Mouse (Mus musculus) midbrain, embryonic 16.5 days (tissue): ENCODE data around the gene Gnaz. TPM values are rescaled to one million over a fixed set of nuclear protein-coding genes. Genes with fewer than 3 reads are reported as not detected.
"Not testable (repeated sequence)": the region's sequence is repeated elsewhere in the genome, so short reads cannot be mapped to it uniquely, and the experiment has no call there.

Experiments
- ATAC-seq: fragments of 200-750 bp; cut with Nextera tagmentation; 2 replicates; pipeline ENCODE4 v1.8.0; 2017; ENCODE audit warnings: moderate TSS enrichment
- H3K27ac ChIP-seq: fragments of 300-500 bp; sonication (generic); 2 replicates; pipeline ENCODE4 v1.5.1; 2014; ENCODE audit warnings: mild to moderate bottlenecking, low read length, mixed read lengths
- H3K27me3 ChIP-seq: fragments of 300-500 bp; sonication (generic); 2 replicates; pipeline ENCODE4 v1.6.1; 2014; ENCODE audit warnings: low read depth, low read length, mixed read lengths; ENCODE audit not compliant: control insufficient read depth, insufficient read depth
- H3K36me3 ChIP-seq: fragments of 300-500 bp; sonication (generic); 2 replicates; pipeline ENCODE4 v1.6.1; 2014; ENCODE audit warnings: mild to moderate bottlenecking, low read length, moderate library complexity, mixed read lengths; ENCODE audit not compliant: control insufficient read depth, insufficient read depth
- H3K4me1 ChIP-seq: fragments of 300-500 bp; sonication (generic); 2 replicates; pipeline ENCODE4 v1.6.1; 2014; ENCODE audit warnings: mild to moderate bottlenecking, low read length, mixed read lengths; ENCODE audit not compliant: control insufficient read depth, insufficient read depth
- H3K4me2 ChIP-seq: fragments of 300-500 bp; sonication (generic); 2 replicates; pipeline ENCODE4 v1.6.1; 2014; ENCODE audit warnings: mild to moderate bottlenecking, low read length, mixed read lengths
- H3K4me3 ChIP-seq: fragments of 300-500 bp; sonication (generic); 2 replicates; pipeline ENCODE4 v1.5.1; 2014; ENCODE audit warnings: low read depth, mild to moderate bottlenecking, low read length, moderate library complexity, mixed read lengths
- H3K9ac ChIP-seq: fragments of 300-500 bp; sonication (generic); 2 replicates; pipeline ENCODE4 v1.6.1; 2014; ENCODE audit warnings: low read depth, low read length, mixed read lengths
- H3K9me3 ChIP-seq: fragments of 300-500 bp; sonication (generic); replicated peaks from 2 replicates; pipeline ENCODE4 v1.6.1; 2014; ENCODE audit warnings: mild to moderate bottlenecking, low read length, mixed read lengths; ENCODE audit not compliant: control insufficient read depth, poor library complexity, severe bottlenecking
- WGBS: fragments of 180-500 bp; shearing (Covaris S2); extraction: QIAGEN DNeasy Blood & Tissue Kit; methylation state at CpG from one replicate; pipeline ENCODE4 v1.1.7; 2014; 5-methylcytosine and 5-hydroxymethylcytosine counted together
- polyA plus RNA-seq: library from polyadenylated mRNA; unstranded; fragments of >200 nt; fragmentation: Nextera tagmentation; extraction: Ambion mirVana; gene quantifications from 2 replicates; pipeline ENCODE4 v1.2.1, GENCODE M21; 2015

Gene Gnaz
- polyA plus RNA-seq, 1 experiment from 2014 or later = 103 TPM

DNA sequence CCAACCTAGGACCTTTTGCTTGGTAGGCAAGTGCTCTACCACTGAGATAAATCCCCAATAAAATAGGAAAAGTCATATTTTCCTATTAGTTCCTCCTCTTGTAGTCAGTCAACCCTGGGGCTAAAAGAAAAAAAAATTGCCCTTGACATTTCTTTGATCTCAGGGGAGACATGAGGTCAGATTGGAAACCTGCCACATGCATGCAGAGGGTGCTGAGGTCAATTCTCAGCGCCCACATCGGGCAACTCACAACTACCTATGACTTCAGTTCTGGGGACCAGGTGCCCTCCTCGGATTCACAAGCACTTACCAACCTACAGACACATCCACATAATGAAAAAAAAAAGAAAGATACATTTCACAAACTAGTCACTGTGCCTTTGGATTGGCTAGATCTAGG, 63.3 kb downstream of the Gnaz start:
- no peak for ATAC-seq
- H3K4me2 ChIP-seq = no peak overlapping the region
- 84% methylated on average over 3 of the region's 3 CpGs for WGBS

DNA sequence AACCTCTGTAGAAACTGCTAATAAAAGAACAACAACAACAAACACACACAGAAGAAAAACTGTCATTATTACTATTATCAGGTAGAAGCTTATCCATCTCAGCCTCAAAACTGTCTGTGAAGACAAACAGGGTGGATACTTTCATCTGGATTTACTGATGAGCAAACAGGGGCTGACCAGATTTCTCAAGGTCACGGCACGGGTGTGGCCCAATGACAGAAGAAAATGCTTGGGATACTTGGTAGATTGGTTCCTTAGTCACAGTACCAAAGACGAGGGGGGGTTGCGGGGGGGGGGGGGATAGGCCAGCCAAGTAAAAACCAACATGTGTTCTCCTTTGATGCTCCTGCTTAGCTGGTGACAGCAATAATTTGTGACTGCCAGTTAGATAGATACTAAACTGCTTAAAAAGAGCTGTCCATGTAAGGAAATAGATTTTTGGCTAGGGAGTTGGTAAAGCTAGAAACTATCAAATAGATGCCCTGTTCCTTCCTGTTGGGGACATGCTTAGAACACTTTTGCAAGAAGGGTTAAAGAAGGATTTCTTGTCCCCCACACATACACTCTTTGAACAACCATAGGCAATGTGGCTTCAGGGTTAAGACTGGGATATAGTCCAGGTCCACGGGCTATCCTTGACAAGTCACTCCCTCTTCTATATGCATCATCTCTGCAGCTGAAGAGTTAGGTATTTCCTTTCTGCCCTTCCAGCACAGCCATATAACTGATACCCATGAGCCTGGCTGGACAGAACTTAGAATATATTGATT, 64.6 kb downstream of the Gnaz start:
- Histone ChIP-seq H3K9ac (no peak overlapping the region), H3K4me1 (peaks cover 23% of the 10 kb centered on the region), H3K27ac (peak overlapping the region; percentile 57; the same call in 1 of the 2 replicates), H3K36me3 (no peaks in the 10 kb centered on the region), H3K4me2 (no peak overlapping the region), H3K27me3 (no peaks in the 10 kb centered on the region), H3K9me3 (no peaks in the 10 kb centered on the region), H3K4me3 (no peak overlapping the region)
- no peak for ATAC-seq
- 75% methylated on average over 5 of the region's 5 CpGs for WGBS

More for the DNA sequence above, 63.3 kb downstream of the Gnaz start:
- no peak overlapping the region for H3K27ac ChIP-seq
- H3K9ac ChIP-seq = no peak overlapping the region
- no peaks in the 10 kb centered on the region for H3K36me3 ChIP-seq
- peaks cover 17% of the 10 kb centered on the region for H3K4me1 ChIP-seq
- H3K4me3 ChIP-seq = no peak overlapping the region
- H3K9me3 ChIP-seq = no peaks in the 10 kb centered on the region
- H3K27me3 ChIP-seq = no peaks in the 10 kb centered on the region

GRCm38 (mm10) chr10:75032395-75032794, 65.4 kb downstream of the Gnaz start, which contains the start of gene Rsph14:
TSS of gene Rsph14 (minus strand) at chr10:75032586.
- H3K36me3 ChIP-seq = no peaks in the 10 kb centered on the region
- no peak within 1 kb of the TSS for H3K4me3 ChIP-seq
- H3K4me1 ChIP-seq = peaks cover 29% of the 10 kb centered on the region
- H3K27ac ChIP-seq = peak within 1 kb of the TSS; percentile 81
- no peaks in the 10 kb centered on the region for H3K9me3 ChIP-seq
- 12% methylated on average over 10 of the region's 10 CpGs for WGBS
- peak within 1 kb of the TSS; percentile 49 for H3K4me2 ChIP-seq
- H3K27me3 ChIP-seq = no peaks in the 10 kb centered on the region
- peak; percentile 79 for ATAC-seq
- H3K9ac ChIP-seq = no peak within 1 kb of the TSS

DNA sequence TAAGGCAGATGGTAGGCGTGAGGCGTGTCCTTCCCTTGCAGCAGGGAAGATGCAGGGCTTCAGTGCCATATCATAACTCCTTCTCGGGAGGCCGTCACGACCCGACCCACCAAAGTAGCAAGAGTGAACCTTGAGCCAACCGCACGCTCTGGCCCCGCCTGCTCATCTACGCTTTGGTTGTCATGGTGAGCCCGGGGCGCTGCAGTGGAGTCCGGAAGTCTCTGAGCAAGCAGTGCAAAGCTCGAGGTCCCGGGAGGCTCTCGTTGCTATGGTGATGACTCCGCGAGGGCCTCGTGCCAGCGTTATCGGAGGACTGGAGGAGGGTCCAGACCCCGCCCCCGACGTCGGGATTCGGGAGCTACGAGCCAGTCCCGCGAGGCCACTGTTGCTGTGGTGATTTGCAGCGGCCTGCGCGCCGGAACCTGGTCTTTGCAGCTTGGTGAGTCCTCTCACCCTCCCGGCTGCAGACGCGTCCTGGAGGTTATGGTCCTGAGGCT, 70.0 kb downstream of the Gnaz start, which contains the start of gene Rab36:
Gene Rab36, plus strand, starts transcription at position 176 of the 497 bp plus-strand sequence.
- no peaks in the 10 kb centered on the region for H3K36me3 ChIP-seq
- under 1% methylated on average over 36 of the region's 36 CpGs for WGBS
- peak; percentile 93 for ATAC-seq

DNA sequence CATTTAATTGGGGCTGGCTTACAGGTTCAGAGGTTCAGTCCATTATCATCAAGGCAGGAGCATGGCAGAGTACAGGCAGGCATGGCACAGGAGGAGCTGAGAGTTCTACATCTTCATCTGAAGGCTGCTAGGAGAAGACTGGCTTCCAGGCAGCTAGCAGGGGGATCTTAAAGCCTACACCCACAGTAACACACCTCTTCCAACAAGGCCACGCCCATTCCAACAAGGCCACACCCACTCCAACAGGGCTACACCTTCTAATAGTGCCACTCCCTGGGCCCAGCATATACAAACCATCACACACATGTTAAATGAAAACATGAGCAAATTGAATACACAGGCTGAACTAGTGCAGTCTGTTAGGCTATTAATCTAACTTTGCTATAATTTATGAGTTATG, 75.1 kb downstream of the Gnaz start:
- not testable (repeated sequence) for H3K9me3 ChIP-seq, H3K27ac ChIP-seq, ATAC-seq, H3K27me3 ChIP-seq, H3K4me3 ChIP-seq, H3K36me3 ChIP-seq, H3K4me2 ChIP-seq, H3K9ac ChIP-seq
- H3K4me1 ChIP-seq = peaks cover 16% of the 10 kb centered on the region
- WGBS = 4% methylated on average over 1 of the region's 1 CpGs

More for the DNA sequence above, 70.0 kb downstream of the Gnaz start, which contains the start of gene Rab36:
- H3K4me1 ChIP-seq = peaks cover 38% of the 10 kb centered on the region
- H3K4me2 ChIP-seq = peak within 1 kb of the TSS; percentile 74
- H3K9me3 ChIP-seq = no peaks in the 10 kb centered on the region
- H3K9ac ChIP-seq = peak within 1 kb of the TSS; percentile 67
- peak within 1 kb of the TSS; percentile 44 for H3K4me3 ChIP-seq
- H3K27me3 ChIP-seq = no peaks in the 10 kb centered on the region
- H3K27ac ChIP-seq = peak within 1 kb of the TSS; percentile 87

GRCm38 (mm10) chr10:75044459-75044858, 77.5 kb downstream of the Gnaz start:
- H3K36me3 ChIP-seq = peaks cover 6% of the 10 kb centered on the region; the same call in 1 of the 2 replicates
- H3K9me3 ChIP-seq = no peaks in the 10 kb centered on the region
- ATAC-seq = no peak
- no peak overlapping the region for H3K27ac ChIP-seq
- no peak overlapping the region for H3K4me3 ChIP-seq
- no peaks in the 10 kb centered on the region; the same call in 1 of the 2 replicates for H3K4me1 ChIP-seq
- H3K27me3 ChIP-seq = no peaks in the 10 kb centered on the region
- 47% methylated on average over 7 of the region's 7 CpGs for WGBS
- no peak overlapping the region for H3K9ac ChIP-seq
- H3K4me2 ChIP-seq = no peak overlapping the region

DNA sequence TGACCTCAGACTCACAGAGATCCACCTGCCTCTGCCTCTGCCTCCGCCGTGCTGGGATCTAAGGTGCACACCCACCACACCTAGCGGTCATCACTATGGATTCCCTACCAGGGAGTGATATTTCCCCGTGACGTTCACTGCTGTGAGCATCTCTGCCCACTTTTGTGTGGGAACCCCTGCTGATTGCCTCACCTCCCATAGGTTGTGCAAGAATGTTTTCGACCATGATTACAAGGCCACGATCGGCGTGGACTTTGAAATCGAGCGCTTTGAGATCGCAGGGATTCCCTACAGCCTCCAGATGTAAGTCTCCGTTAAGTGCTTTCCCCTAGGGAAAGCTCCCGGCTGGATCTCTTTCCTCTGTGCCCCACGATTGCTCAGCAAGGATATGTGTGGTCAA, 78.9 kb downstream of the Gnaz start:
- Histone ChIP-seq H3K27me3 (no peaks in the 10 kb centered on the region), H3K9ac (no peak overlapping the region), H3K4me1 (no peaks in the 10 kb centered on the region; the same call in 1 of the 2 replicates), H3K36me3 (peaks cover 8% of the 10 kb centered on the region), H3K27ac (no peak overlapping the region), H3K4me2 (no peak overlapping the region), H3K4me3 (no peak overlapping the region), H3K9me3 (no peaks in the 10 kb centered on the region)
- WGBS = 90% methylated on average over 15 of the region's 15 CpGs
- ATAC-seq = no peak

- Histone ChIP-seq H3K9me3 (no peaks in the 10 kb centered on the region), H3K4me2 (no peak overlapping the region), H3K4me3 (no peak overlapping the region), H3K9ac (no peak overlapping the region), H3K36me3 (peaks cover 8% of the 10 kb centered on the region), H3K4me1 (no peaks in the 10 kb centered on the region), H3K27ac (no peak overlapping the region), H3K27me3 (no peaks in the 10 kb centered on the region)
- 90% methylated on average over 7 of the region's 7 CpGs for WGBS
- no peak for ATAC-seq
These were observed 81.7 kb downstream of the Gnaz start for GRCm38 (mm10) chr10:75048711-75049110.
